Mouse (Mus musculus): ENCODE measurements around the gene Kcnk3. TPM values are rescaled to one million over a fixed set of nuclear protein-coding genes. Genes with fewer than 3 reads are reported as not detected.

Kcnk3 gene
- total RNA-seq, 4 experiments from 2014 or later, result 0.17 to 1.2 (median 0.39) TPM

DNA sequence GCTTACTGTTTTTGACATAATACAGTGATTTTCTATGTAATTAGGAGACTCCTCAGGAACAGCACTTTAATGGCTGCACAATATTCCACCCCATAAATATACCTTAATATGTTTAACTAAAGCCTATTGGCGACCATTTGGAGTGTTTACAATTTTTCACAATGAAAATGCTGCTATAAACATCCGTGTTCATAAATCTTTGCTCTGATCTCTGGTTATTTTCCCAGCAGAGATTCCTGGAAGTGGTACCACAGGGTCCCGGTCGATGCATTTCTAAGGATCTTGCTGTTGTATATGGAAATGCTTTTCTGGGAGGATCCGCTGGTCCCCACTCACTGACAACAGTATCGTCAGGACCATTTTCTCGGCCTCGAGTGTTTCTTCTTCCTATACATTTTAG lies 25.3 kb downstream of the Kcnk3 start:
- no peak for DNase-seq (ENCODE audit: low spot score in 2 of 2)

DNA sequence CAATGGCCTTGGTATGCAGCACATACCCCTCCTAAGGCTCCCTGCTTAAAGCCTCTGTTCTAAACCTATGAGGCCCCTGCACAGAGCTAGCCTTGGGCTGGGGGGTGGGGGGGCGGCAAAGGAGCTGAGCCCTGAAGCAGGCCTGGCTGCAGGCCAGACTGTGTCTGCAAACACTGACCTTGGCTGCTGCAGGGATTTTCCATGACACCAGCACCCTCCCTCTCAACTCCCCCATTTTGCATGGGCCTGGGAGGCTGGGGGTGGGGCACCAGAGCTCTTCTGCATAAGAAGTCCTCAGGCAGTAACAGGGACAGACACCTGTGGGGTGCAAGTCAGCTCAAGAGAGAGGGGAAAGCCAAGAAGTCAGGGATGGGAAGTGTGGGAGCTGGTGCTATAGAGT lies 26.3 kb downstream of the Kcnk3 start:
- DNase-seq (ENCODE audit: low spot score in 2 of 2), result no peak

DNA sequence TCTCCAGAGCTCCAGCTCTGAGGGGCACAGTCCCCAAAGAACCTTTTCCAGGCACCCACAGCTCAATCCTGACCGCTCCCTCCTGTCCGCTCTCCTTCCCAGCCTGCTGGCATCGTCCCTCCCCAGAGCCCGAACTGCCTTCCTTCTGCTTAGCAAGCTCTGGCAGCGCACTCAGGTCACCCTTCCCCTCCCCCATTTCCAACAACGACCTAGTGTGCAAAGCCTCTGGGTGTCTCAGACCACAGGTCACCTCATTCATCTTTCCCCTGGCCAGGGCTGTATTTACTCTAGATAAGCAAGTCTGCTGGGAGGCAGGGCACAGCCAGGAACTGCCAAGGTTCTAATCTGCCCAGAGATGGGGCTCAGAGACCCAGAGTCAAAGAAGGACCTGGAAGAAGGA lies 27.4 kb downstream of the Kcnk3 start:
- DNase-seq (ENCODE audit: low spot score in 2 of 2), result no peak

DNA sequence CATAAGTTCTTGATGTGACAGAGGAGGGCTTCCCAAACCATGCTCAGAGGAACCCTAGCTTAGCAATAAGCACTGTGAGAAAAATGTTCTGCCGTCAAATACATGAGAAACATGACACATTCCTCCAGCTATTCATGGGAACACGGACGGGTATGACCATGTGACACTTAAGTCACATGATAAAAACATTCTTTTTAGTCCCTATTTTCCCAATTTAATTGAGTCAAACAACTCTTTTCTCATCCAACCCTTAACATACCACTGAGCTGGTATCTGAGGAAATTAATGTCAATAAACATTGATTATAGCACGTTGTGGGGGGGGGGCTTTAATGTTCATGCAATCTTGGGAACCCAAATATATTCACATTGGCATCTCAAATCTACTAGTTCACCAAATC lies 27.8 kb downstream of the Kcnk3 start:
- no peak for DNase-seq (ENCODE audit: low spot score in 2 of 2)

DNA sequence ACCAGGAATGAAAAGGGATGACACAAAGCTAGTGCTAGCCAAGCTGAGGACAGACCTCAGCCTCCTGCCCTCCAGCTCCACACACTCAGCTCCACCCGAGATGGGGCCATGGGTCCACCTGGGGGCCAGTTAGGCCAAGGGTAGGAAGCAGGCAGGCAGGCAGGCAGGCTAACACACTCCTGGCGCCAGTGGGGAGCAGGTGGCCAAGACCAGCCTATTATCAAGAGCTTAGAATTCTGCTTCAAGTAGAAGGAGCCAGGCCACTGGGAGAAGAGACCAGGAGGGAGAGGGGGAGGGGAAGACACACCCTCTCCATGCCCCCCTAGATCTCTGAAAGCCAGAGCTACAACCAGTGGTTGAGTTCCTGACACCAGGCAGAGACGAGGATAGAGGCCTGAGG lies 28.7 kb downstream of the Kcnk3 start:
- DNase-seq (ENCODE audit: low spot score in 2 of 2), result no peak

DNA sequence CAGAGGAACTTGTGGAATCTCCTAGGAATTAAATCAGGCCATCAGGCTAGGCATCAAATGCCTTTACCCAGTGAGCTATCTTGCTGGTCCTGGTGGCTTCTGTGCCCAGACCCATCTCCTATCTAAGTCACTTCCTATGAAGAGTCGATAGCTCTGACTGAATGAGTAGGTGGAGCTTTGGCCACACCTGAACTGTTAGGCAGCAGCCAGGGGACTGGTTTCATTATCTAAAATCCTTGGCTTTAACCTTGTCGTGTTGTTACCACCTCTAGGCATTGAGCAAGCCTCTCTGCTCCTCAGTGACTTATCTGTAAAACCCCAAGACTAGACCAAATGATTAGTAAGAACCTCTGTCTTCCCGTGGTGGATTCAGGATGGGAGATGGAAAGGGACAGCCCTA lies 29.4 kb downstream of the Kcnk3 start:
- no peak for DNase-seq (ENCODE audit: low spot score in 2 of 2)

DNA sequence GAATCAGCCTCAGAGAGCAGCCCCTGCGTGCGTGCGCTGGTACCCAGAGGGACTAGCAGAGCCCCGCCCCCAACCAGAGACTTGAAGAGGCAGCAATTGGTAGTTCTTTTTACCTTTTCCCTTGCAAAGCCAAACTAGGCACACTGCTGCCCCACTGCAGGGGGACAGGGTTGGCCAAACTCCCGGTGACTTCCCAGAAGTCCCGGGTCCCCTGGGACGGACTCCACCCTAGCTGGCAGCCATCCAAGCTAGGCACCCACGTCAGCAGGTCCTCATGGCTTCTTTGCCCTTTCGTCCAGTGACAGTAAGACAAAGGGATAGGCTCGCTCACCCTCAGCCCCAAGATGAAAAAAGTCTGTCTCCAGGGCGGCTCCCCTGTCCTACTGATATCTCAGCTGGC lies 29.9 kb downstream of the Kcnk3 start:
- DNase-seq (ENCODE audit: low spot score in 2 of 2), result no peak

DNA sequence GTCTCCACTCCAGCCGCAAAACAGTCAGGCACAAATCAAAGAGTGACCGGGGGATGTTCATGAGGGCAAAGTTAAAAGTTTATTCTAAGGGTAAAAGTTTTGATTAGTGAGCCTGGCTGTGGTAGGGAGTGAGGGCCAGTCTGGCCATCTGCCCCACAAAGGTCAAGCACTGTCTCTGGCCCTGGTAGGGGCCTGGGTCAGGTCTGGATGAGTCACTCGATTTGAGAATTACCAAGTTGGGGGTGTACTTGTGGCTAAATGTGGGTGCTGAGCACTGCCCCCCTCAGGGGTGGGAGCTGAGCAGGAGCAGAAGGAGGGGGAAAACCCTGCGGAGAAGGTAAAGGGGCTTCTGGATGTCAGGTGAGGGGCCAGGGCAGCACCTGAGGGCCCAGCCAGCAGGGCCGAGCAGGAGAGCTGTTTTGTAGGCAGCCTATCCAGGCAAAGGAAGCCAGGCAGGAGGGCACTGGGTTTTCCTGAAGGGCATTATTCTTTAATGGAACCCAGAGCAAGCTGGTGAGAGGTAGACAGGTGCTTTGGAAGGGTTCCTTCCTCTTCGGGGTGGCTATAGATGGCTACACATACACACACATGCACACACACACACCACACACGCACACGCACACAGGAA lies 30.5 kb downstream of the Kcnk3 start:
- no peak for DNase-seq (ENCODE audit: low spot score in 2 of 2)

DNA sequence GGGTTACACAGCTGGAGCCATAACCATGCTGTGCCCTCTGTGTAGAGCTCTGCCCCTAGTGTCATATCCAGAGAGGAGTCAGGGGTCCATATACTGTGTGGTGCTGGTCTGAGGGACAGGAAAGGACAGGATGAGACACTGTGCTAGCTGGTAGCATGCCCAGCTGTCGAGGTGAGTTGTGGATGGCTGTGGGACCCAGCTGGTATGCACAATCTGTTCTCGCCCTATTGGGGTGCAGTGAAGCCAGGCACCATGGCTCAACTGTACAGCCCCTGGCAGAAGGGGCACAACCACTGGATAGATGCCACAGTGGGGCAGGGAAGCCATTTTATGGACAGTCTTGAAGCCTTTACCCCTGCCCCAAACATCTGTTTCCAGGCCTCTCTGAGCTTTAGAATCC lies 31.2 kb downstream of the Kcnk3 start:
- DNase-seq (ENCODE audit: low spot score in 2 of 2), result no peak

DNA sequence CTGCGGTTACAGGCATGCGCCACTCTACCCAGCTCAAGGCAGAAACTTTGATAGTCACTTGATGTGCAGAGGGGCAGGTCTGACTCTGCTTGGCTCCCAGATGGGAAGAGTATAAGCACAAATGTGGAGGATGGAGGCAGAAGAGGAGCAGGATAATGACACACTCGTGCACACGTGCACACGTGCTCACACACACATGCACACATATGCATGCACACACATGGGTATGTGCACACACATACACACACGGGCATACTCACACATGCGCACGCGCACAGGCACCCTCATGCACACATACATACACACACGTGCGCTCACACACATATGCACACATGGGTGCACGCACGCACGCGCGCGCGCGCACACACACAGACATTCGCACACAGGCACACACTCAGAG lies 32.6 kb downstream of the Kcnk3 start:
- DNase-seq (ENCODE audit: low spot score in 2 of 2), result no peak

DNA sequence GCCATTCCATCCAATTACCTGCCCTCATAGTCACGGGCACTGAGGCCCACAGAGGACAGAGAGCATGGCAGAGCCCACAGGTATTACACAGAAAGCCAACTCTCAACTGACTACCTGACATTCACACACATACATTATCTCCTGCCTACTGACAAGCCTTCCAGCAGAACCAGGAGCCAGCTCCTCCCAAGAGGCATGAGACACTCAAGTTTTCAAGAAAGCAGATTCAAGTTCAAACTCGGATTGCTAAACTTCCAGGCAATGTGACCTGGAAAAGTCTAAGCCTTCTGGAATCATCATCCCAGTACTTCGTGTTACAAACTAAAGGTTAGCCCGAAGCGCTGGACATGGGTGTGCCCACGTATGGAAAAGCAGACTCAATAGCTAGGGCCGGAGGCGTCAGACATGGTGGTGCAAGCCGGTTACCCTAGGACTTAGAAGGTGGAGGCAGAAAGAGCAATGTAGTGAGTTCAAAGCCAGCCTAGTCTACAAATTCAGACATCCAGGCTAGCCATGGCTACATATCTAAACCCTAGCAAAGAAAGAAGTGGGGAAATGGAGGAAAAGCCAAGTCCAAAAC lies 33.3 kb downstream of the Kcnk3 start:
- no peak for DNase-seq (ENCODE audit: low spot score in 2 of 2)

DNA sequence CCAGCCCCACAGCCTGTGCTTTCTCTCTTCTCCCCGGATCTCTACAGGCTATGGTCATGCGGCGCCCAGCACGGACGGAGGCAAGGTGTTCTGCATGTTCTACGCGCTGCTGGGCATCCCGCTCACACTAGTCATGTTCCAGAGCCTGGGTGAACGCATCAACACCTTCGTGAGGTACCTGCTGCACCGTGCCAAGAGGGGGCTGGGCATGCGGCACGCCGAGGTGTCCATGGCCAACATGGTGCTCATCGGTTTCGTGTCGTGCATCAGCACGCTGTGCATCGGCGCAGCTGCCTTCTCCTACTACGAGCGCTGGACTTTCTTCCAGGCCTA lies 33.8 kb downstream of the Kcnk3 start:
- DNase-seq (ENCODE audit: low spot score in 2 of 2), result no peak

DNA sequence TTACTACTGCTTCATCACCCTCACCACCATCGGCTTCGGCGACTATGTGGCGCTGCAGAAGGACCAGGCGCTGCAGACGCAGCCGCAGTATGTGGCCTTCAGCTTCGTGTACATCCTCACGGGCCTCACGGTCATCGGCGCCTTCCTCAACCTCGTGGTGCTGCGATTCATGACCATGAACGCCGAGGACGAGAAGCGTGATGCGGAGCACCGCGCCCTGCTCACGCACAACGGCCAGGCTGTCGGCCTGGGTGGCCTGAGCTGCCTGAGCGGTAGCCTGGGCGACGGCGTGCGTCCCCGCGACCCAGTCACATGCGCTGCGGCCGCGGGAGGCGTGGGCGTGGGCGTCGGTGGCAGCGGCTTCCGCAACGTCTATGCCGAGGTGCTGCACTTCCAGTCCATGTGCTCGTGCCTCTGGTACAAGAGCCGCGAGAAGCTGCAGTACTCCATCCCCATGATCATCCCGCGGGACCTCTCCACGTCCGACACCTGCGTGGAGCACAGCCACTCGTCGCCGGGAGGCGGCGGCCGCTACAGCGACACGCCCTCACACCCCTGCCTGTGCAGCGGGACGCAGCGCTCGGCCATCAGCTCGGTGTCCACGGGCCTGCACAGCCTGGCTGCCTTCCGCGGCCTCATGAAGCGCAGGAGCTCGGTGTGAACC lies 34.3 kb downstream of the Kcnk3 start:
- no peak for DNase-seq (ENCODE audit: low spot score in 2 of 2)

DNA sequence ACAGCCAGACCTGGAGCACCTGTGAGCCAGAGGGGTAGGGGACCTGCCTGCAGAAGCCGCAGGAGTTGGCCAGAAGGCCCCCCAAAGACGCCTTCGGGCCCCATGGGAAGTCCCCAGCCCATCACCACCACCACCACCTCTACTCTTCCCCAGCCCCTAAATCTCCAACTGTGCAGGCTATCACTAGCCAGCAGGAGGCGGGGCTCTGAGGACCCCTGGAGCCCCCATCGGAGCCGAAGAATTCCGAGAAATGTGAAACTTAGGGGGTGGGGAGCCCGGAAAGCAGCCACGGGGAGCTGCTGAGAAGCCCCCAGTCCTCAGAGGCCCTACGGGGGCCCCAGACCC lies 34.8 kb downstream of the Kcnk3 start:
- DNase-seq (ENCODE audit: low spot score in 2 of 2), result no peak

DNA sequence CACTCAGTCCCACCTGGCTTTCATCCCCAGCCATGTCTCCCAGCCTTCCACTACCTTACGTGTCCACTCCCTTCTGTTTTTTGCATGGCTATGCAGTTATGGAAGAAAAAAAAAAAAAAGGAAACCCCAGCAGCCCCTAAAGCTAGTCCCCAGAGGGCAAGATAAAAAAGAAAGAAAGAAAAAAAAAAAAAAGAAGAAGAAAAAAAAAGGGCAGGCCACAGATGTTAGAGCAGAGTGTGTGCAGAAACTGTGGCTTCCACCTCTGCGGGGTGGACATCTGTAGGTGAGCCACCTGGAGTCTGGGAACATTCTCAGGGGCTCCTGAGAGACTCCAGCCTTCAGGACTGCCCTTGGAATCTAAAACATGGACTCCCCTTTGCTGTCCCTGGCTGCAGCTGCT lies 35.4 kb downstream of the Kcnk3 start:
- DNase-seq (ENCODE audit: low spot score in 2 of 2), result no peak

DNA sequence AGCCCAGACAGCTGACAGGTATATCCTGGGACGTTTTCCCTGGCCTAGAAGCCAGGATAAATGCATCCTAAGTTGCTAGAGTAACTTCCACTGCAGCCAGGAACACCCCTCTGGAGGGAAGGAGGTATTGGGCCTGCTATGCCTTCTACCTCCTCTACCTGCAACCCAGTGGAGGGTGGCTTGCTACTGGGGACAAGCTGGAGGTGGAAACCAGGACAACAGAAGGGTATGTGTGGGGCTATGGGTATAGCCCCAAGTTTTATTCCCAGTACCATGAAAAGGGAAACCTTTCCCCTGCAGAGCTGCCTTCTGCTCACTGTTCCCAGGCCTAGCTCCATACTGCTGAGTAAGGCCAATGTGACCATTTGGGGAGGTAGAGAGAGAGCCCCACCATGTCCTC lies 36.3 kb downstream of the Kcnk3 start:
- DNase-seq (ENCODE audit: low spot score in 2 of 2), result no peak

DNA sequence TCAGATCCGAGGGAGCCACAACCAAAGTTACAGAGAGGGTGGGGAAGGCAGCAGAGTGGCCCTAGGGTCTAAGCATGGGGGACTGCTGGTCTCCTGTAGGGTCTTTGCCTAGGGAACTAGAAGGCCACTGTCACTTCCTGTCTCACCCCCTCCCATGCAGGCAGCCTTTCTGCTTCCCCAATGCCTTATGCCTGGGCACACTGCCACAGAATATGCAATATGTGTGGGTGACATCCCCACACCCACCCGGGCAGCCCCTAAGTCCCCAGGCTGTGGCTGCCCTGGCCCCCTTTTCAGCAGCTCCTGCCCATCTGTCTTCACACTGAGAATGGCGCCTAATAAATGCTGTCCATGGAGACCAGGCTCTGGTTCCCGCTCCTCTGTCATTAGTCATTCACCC lies 36.9 kb downstream of the Kcnk3 start:
- DNase-seq (ENCODE audit: low spot score in 2 of 2), result no peak

DNA sequence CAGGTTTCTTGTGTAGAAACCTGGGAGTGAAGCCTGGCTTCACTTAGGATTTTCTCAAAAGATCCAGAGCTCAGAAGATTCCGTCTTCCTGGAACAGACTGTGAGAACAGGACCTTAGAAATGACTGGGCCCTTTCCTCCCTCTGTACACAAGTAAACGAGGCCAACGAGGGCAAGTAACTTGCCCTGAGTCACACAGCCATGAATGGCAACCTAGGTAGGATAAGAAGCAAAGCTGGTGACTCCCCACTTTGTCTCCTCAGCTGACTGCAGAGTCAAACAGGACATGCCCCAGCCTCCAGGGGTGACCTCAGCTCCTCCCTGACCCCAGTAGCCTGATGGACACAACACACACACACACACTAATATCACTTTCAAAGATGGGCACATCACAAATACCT lies 37.4 kb downstream of the Kcnk3 start:
- no peak for DNase-seq (ENCODE audit: low spot score in 2 of 2)

DNA sequence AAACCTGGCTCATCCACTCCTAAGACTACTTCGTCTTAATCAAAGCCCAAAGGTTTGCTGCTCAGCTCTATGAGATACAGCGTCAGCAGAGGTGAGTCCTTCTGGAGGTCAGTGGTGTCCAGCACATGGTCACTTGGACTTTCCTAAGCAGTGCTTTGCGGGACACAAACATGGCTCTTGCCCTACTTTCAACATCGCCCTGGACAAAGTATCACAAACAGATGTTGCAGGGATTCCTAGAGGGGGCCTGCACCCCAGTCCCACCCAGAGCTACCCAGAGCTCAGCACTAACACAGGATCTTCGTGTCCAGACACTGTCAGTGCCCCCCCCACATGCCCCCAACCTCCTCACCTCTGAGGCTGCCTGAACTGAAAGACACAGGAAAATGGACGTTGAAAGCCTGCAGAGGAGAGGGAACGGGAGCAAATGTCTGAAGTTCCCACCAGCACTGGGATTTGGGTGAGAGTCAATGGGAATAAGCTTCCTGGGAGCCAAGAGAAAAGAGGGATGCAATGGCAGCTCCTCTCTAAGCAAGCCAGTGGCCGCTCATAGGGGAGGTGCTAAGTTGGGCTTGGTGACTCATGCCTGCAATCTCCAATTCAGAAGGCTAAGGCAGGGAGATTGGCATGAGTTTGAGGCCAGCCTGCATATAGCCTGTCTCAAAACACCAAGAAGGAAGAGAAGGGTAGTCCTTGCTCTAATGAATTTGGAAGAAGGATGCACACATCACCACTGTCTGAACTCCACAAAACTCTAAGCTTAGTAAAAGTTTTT lies 38.5 kb downstream of the Kcnk3 start:
- DNase-seq (ENCODE audit: low spot score in 2 of 2), result no peak

DNA sequence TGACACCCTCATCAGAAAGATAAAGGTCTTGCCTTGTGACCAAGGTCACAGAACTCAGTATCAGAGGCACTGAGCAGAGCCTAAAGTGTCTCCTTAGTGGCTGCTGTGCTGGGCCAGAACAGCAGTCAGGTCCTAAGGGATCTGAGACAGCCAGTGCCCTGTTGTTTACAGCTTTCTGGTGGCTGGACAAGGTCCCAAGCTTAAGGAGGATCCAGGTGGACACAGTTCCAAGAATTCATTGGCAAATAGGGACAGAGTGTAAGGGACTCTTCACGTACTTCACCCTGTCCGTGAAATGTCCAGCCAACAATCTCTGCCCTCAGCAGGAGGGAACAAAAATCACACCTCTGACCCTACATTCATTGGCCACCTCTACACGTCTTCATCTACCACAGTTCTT lies 40.5 kb downstream of the Kcnk3 start:
- DNase-seq (ENCODE audit: low spot score in 2 of 2), result no peak

DNA sequence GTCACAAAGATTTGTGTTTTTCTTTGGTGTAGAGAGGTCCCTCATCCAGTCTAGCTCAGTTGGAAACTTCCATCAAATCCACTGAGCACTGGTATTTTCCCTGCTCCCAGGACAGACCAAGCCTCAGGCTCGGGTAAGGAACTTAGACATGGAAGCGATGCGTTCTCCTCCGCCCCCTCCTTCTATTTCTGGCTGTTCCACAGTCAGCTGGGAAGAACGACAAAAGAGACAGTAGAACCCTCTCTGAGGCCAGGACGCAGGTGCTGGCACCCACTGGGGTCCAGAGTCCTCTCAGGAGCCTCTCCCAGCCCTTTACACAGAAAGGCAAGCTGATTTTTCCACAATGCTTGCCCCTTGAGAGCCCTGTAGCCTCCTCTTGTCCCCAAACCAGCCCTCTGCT lies 42.4 kb downstream of the Kcnk3 start:
- no peak for DNase-seq (ENCODE audit: low spot score in 2 of 2)

DNA sequence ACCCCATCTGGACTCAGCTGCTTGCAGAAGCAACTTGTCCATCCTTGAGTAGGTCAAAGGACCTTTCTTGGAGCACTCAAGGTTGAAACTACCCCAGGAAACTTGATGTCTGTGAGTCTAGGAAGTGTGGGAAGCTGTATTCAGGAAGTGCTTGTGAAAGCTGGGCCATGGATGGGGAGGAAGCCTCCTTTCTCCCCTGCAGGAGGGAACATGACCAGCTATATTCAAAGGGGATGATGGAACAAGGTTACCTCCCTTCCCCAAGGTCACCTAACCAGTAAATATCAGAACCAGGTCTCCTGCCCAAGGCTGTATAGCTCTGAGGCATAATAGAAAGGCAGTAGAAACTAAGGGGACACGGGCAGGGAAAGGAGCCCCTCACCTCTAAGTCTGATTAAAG lies 44.2 kb downstream of the Kcnk3 start:
- DNase-seq (ENCODE audit: low spot score in 2 of 2), result no peak

DNA sequence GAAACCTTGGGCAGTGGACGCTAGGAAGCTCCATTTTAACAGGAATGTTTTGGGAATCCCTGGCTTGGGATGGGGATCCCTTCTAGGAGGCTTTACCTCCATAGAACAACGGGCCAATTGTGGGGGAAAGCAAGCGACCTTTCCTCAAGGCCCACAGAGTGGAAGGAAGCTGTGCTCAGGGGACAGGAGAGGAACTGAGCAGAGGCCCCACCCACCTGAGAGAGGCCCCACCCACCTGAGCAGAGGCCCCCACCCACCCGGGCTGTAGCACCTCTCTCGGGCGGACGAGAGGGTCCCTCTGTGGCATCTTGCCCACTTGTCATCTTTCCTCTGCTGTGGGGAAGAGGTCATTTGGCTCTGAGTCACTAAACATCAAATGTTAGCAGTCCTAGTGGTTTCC lies 49.0 kb downstream of the Kcnk3 start:
- no peak for DNase-seq (ENCODE audit: low spot score in 2 of 2)
